Mouse (Mus musculus) cortical plate, adult 2 months (tissue): ENCODE data around the gene Znrf4.

Experiments
- CTCF ChIP-seq: fragments of 200-500 bp; IDR thresholded peaks from 2 replicates; pipeline ENCODE4 v1.5.1; 2011; ENCODE audit warnings: mild to moderate bottlenecking, control low read depth, low read length; ENCODE audit not compliant: insufficient read depth; ENCODE audit errors: extremely low read depth
- POLR2A ChIP-seq: fragments of 200-500 bp; IDR thresholded peaks from 2 replicates; pipeline ENCODE4 v1.6.1; 2011; ENCODE audit warnings: mild to moderate bottlenecking, low read length, control low read depth; ENCODE audit not compliant: insufficient read depth; ENCODE audit errors: extremely low read depth

GRCm38 (mm10) chr17:56554122-56554551 lies 41.9 kb upstream of the Znrf4 start, which contains the start of gene Gm20219:
- TF ChIP-seq CTCF, result no peak
- no peak for TF ChIP-seq POLR2A
